Mouse (Mus musculus): ENCODE data around the gene Tenm4. TPM values are rescaled to one million over a fixed set of nuclear protein-coding genes. Genes with fewer than 3 reads are reported as not detected.

Tenm4 gene
- polyA plus RNA-seq, 1 experiment = 12.2 TPM

DNA sequence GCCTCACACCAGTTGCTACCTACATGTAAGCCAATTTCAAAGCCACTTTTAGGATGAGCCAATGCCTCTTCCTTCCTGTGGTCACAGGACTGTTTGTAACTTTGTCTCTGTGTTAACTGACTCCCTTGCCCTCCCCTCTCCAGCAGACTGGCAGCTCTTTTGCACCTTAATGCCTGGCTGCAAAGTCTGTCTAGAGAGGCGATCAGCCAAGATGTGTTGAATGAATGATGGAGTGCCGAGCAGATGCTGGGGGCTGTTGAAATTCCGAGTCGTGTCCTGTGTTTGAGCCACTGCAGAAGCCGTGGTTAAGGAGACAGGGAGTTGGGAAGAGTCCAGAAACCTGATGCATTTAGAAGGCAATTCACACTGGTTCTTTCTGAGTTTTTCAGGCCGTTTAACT, 96.2 kb downstream of the Tenm4 start:
- no peak for DNase-seq
- TF ChIP-seq CTCF (IDR thresholded peaks at IDR 0.05; ENCODE audit: borderline replicate concordance, insufficient read depth, low read depth, low read length) (no peak), POLR2A (IDR thresholded peaks at IDR 0.05; ENCODE audit: borderline replicate concordance, insufficient read depth, low read length) (no peak)
- Histone ChIP-seq H3K4me1 (ENCODE audit: control insufficient read depth, insufficient read depth, low read length) (no peaks in the 10 kb centered on the region), H3K4me3 (replicated peaks; ENCODE audit: insufficient read depth, low read depth, low read length) (no peak overlapping the region), H3K27ac (ENCODE audit: insufficient read depth, low read length) (no peak overlapping the region), H3K27me3 (ENCODE audit: control insufficient read depth, insufficient read depth, low read length) (no peaks in the 10 kb centered on the region; the same call in 1 of the 2 replicates)
- WGBS = 9% methylated on average over 6 of the region's 6 CpGs

DNA sequence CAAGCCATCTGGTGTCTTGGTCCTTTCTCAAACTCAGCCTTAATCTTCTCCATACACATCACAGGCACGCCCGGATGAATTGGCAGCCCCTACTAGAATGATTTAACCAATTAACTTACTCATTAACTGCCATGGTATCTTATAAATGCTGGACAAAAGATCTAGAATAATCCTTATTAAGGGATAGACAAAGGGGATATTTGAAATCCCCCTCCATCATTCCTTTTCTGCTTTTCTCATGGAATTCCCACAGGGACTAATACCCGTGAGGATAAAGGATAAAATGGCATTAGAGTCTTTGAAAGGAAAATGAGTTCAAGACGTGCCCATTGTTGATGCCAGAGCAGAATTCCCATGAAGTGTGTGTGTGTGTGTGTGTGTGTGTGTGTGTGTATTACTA, 99.6 kb downstream of the Tenm4 start:
- Histone ChIP-seq H3K4me3 (replicated peaks; ENCODE audit: insufficient read depth, low read depth, low read length) (no peak overlapping the region), H3K27ac (ENCODE audit: insufficient read depth, low read length) (no peak overlapping the region), H3K27me3 (ENCODE audit: control insufficient read depth, insufficient read depth, low read length) (no peaks in the 10 kb centered on the region; the same call in 1 of the 2 replicates), H3K4me1 (ENCODE audit: control insufficient read depth, insufficient read depth, low read length) (no peaks in the 10 kb centered on the region)
- TF ChIP-seq CTCF (IDR thresholded peaks at IDR 0.05; ENCODE audit: borderline replicate concordance, insufficient read depth, low read depth, low read length) = no peak
- no peak for TF ChIP-seq POLR2A (IDR thresholded peaks at IDR 0.05; ENCODE audit: borderline replicate concordance, insufficient read depth, low read length)
- no peak for DNase-seq
- WGBS = 35% methylated on average over 4 of the region's 4 CpGs

DNA sequence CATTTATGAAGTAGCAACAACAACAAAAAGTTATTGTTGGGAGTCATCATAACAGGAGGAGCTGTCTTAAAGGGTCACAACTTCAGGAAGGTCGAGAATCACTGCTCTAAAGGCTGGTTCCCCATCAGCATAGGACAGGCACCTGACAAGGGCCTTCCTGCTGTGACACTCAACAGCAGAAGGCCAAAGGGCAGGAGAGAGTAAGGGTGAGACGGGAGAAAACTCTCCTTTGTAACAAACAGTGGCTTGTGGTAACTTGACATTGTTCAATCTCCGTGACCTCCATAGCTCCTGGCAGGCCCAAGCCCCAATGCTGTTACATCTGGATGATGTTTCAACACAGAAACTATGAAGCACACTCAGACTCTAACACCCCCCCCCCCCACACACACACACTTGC, 101.0 kb downstream of the Tenm4 start:
- no peak for TF ChIP-seq POLR2A (IDR thresholded peaks at IDR 0.05; ENCODE audit: borderline replicate concordance, insufficient read depth, low read length)
- TF ChIP-seq CTCF (IDR thresholded peaks at IDR 0.05; ENCODE audit: borderline replicate concordance, insufficient read depth, low read depth, low read length) = no peak
- WGBS = 90% methylated on average over 3 of the region's 3 CpGs
- Histone ChIP-seq H3K4me1 (ENCODE audit: control insufficient read depth, insufficient read depth, low read length) (no peaks in the 10 kb centered on the region), H3K4me3 (replicated peaks; ENCODE audit: insufficient read depth, low read depth, low read length) (no peak overlapping the region), H3K27me3 (ENCODE audit: control insufficient read depth, insufficient read depth, low read length) (no peaks in the 10 kb centered on the region; the same call in 1 of the 2 replicates), H3K27ac (ENCODE audit: insufficient read depth, low read length) (no peak overlapping the region)
- DNase-seq = no peak

DNA sequence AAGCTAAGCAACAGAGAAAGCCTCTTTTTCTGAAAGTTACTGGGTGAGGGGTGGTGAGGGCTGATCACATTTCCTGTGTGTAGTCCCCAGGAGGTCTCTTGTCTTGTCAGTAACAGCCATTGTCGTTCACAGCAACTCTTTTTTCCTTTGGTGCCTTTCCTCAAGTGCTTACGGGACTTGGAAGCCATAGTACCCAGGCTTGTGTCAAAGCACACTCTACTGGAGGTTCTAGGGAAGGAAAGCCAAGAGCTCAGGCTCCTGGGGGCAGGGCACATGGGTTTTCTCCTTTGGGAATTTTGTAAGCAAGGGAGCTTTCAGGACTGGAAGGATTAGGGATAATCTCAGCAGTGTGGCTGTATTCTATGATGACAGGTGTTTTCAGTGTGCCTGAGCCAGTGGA, 103.4 kb downstream of the Tenm4 start:
- H3K27ac ChIP-seq (ENCODE audit: insufficient read depth, low read length) = no peak overlapping the region
- H3K4me3 ChIP-seq (replicated peaks; ENCODE audit: insufficient read depth, low read depth, low read length) = no peak overlapping the region
- no peaks in the 10 kb centered on the region for H3K4me1 ChIP-seq (ENCODE audit: control insufficient read depth, insufficient read depth, low read length)
- no peaks in the 10 kb centered on the region; the same call in 1 of the 2 replicates for H3K27me3 ChIP-seq (ENCODE audit: control insufficient read depth, insufficient read depth, low read length)
- WGBS = 90% methylated on average over 2 of the region's 2 CpGs
- TF ChIP-seq POLR2A (IDR thresholded peaks at IDR 0.05; ENCODE audit: borderline replicate concordance, insufficient read depth, low read length) = no peak
- DNase-seq = no peak

DNA sequence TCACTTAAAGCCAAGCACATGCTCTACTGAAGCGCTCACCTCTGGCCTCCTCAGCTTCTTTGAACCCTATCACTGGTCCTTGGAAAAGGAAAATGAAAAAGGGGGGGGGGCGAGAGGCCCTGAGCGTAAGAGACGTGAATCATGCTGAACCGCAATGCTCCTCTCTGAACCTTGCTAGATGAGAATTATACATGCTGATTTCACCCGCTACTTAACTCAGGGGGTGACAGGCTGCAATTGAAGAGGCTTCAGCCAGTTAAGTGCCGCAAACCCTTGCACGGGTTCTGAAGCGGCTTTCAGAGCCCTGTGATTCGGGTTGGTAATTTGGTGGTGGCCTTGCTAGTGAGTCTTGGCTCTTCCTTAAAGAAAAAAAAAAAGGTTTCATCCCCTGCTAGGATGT, 106.5 kb downstream of the Tenm4 start:
- DNase-seq = no peak
- 86% methylated on average over 10 of the region's 10 CpGs for WGBS
- TF ChIP-seq POLR2A (IDR thresholded peaks at IDR 0.05; ENCODE audit: borderline replicate concordance, insufficient read depth, low read length) (no peak), CTCF (IDR thresholded peaks at IDR 0.05; ENCODE audit: borderline replicate concordance, insufficient read depth, low read depth, low read length) (no peak)

DNA sequence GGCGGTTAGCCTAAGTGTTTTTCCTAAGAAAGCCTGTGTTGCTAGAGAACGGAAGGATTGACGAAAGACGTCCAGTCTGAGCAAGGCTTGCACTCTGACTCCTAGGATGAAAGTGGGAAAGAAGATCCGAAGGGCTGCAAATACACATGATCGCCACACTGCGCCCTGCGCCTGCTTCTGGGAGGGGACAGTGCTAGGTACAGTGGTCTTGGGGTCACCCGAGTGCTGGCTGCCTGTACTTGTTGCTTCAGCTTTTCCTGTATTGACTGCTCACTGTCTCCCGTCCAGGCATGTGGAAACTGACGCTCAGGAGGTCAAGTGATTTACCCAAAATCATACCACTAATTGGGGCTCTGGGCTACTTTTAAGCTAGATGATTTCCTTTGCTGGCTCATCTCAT, 107.3 kb downstream of the Tenm4 start:
- WGBS = 95% methylated on average over 11 of the region's 11 CpGs

More for the DNA sequence above, 106.5 kb downstream of the Tenm4 start:
- Histone ChIP-seq H3K27me3 (ENCODE audit: control insufficient read depth, insufficient read depth, low read length) (no peaks in the 10 kb centered on the region), H3K4me1 (ENCODE audit: control insufficient read depth, insufficient read depth, low read length) (no peaks in the 10 kb centered on the region), H3K27ac (ENCODE audit: insufficient read depth, low read length) (no peak overlapping the region), H3K4me3 (replicated peaks; ENCODE audit: insufficient read depth, low read depth, low read length) (no peak overlapping the region)

DNA sequence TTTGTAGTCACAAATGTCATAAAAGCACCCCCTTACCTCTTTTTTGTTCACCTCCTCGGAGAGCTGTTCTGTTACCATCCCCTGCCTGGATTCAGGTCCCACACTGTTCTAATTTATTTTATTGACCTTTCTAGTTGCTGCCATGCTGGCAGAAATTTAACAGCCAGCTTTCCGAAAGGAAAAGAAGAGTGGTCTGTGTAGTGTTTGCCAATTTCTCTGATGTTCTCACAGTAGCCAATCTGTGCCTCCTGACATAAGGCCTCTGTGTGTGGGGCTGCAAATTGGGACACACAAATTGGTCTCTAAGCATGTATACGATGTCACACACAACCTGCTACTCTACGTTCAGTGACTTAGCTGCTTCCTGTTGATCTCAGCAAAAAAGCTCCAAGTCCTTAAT, 109.7 kb downstream of the Tenm4 start:
- no peaks in the 10 kb centered on the region for H3K27me3 ChIP-seq (ENCODE audit: control insufficient read depth, insufficient read depth, low read length)
- no peaks in the 10 kb centered on the region for H3K4me1 ChIP-seq (ENCODE audit: control insufficient read depth, insufficient read depth, low read length)
- TF ChIP-seq CTCF (IDR thresholded peaks at IDR 0.05; ENCODE audit: borderline replicate concordance, insufficient read depth, low read depth, low read length) = no peak
- TF ChIP-seq POLR2A (IDR thresholded peaks at IDR 0.05; ENCODE audit: borderline replicate concordance, insufficient read depth, low read length) = no peak
- 37% methylated on average over 4 of the region's 4 CpGs for WGBS
- H3K27ac ChIP-seq (ENCODE audit: insufficient read depth, low read length) = no peak overlapping the region
- no peak overlapping the region for H3K4me3 ChIP-seq (replicated peaks; ENCODE audit: insufficient read depth, low read depth, low read length)
- DNase-seq = no peak

More for the DNA sequence above, 107.3 kb downstream of the Tenm4 start:
- no peaks in the 10 kb centered on the region for H3K4me1 ChIP-seq (ENCODE audit: control insufficient read depth, insufficient read depth, low read length)
- no peak overlapping the region for H3K4me3 ChIP-seq (replicated peaks; ENCODE audit: insufficient read depth, low read depth, low read length)
- TF ChIP-seq CTCF (IDR thresholded peaks at IDR 0.05; ENCODE audit: borderline replicate concordance, insufficient read depth, low read depth, low read length) (no peak), POLR2A (IDR thresholded peaks at IDR 0.05; ENCODE audit: borderline replicate concordance, insufficient read depth, low read length) (no peak)
- H3K27me3 ChIP-seq (ENCODE audit: control insufficient read depth, insufficient read depth, low read length) = no peaks in the 10 kb centered on the region
- H3K27ac ChIP-seq (ENCODE audit: insufficient read depth, low read length) = no peak overlapping the region
- DNase-seq = no peak

DNA sequence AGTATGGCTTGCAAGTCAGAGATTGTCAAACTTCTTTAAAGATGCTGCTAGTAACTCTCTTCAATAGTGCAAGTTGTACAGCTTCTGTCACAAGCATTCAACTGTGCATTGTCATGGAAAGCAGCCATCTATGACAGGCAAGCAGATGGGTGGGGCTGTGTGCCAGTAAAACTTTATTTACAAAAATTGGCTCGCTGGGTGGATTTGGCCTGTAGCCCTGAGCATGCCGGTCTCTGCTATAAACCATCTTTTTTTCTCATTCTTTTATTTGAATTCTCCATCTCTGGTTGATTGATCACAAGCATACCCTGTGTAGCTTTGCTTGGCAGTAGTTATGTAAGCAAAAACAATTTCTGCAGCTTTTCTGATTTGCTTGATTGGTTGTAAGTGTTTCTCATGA, 119.5 kb downstream of the Tenm4 start:
- peak in 1 of 2 experiments; percentile 11 for DNase-seq
- no peaks in the 10 kb centered on the region for H3K4me1 ChIP-seq (ENCODE audit: control insufficient read depth, insufficient read depth, low read length)
- no peaks in the 10 kb centered on the region; the same call in 1 of the 2 replicates for H3K27me3 ChIP-seq (ENCODE audit: control insufficient read depth, insufficient read depth, low read length)
- TF ChIP-seq CTCF (IDR thresholded peaks at IDR 0.05; ENCODE audit: borderline replicate concordance, insufficient read depth, low read depth, low read length) (no peak), POLR2A (IDR thresholded peaks at IDR 0.05; ENCODE audit: borderline replicate concordance, insufficient read depth, low read length) (no peak)
- 3% methylated on average over 2 of the region's 2 CpGs for WGBS
- no peak overlapping the region for H3K4me3 ChIP-seq (replicated peaks; ENCODE audit: insufficient read depth, low read depth, low read length)
- no peak overlapping the region for H3K27ac ChIP-seq (ENCODE audit: insufficient read depth, low read length)
